Mouse (Mus musculus) layer of hippocampus, postnatal 10 days (tissue): ENCODE measurements around the gene Pcca. TPM values are rescaled to one million over a fixed set of nuclear protein-coding genes. Genes with fewer than 3 reads are reported as not detected.

Source experiments
- DNase-seq, 2 experiments: peaks; one replicate each; pipeline ENCODE4 v3.0.0; 2021; ENCODE audit warnings: low spot score in 2 of 2
- total RNA-seq, 2 experiments: library from RNA; stranded (reverse); gene quantifications; 2 replicates each; pipeline ENCODE4 v1.2.3; 2021

Gene Pcca
- total RNA-seq, 2 experiments from 2014 or later = 32.5 to 49.2 TPM

- peak; percentile 51 to 63 for DNase-seq
Measured at GRCm38 (mm10) chr14:122912812-122913498, 378.8 kb downstream of the Pcca start.

GRCm38 (mm10) chr14:122913657-122914056 lies 379.5 kb downstream of the Pcca start, which contains the start of gene Ggact:
TSS of gene Ggact (minus strand) at chr14:122913757.
- no peak for DNase-seq

GRCm38 (mm10) chr14:122917676-122918075 lies 383.6 kb downstream of the Pcca start:
- no peak for DNase-seq

GRCm38 (mm10) chr14:122920011-122920410 lies 385.9 kb downstream of the Pcca start:
- DNase-seq = no peak

- no peak for DNase-seq
Measured at GRCm38 (mm10) chr14:122936460-122936859, 402.3 kb downstream of the Pcca start.

Other genes starting within 250 kb of the Pcca start
- under 1 TPM; 0.23 to 0.38 TPM for gene Gm5089, start 83.2 kb upstream of the Pcca start, total RNA-seq
- gene Zic5, start 68.6 kb upstream of the Pcca start, total RNA-seq = 1 to 10 TPM; 4.3 to 5.4 TPM
- gene Zic2, start 58.9 kb upstream of the Pcca start, total RNA-seq = 10 to 100 TPM; 23.7 to 25.4 TPM
- not detected for gene Gm10837, start 43.7 kb upstream of the Pcca start, total RNA-seq